Comparison of ENCODE assay signal across 8 mouse cellular contexts in the genomic region with DNA sequence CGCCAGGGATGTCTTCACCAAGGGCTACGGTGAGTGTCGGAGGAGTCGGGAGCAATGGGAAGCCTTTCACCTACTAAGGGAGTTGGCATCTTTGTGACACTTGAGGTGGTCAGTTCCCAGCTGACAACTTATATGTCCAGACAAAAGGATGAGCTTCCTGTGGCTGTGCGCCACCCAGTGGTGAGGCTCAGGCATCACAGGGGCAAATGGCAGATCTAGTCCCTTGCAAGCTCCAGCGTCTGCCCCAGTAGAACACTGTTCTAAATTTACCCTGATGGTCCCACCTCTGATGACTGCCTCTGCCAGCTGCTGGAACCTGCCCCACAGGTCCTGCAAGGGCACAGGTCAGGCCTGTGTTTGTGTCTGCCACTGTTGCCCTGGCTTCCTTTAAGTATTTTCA. TPM values are rescaled to one million over a fixed set of nuclear protein-coding genes. Genes with fewer than 3 reads are reported as not detected.
DNase-seq lines count a peak whose midpoint lies in the region; ATAC-seq and TF ChIP-seq lines count a peak whose summit lies in the region.

No protein-coding gene starts in this region.

- peaks cover 48% of the 10 kb centered on the region for H3K36me3 ChIP-seq in forebrain, embryonic 14.5 days (ENCODE audit: control insufficient read depth, insufficient read depth, low read length)
- H3K36me3 ChIP-seq in forebrain, embryonic 15.5 days: peaks cover 36% of the 10 kb centered on the region
- peaks cover 34% of the 10 kb centered on the region for H3K36me3 ChIP-seq in heart, adult 2 months (ENCODE audit: control insufficient read depth, insufficient read depth, low read length)

- no peak overlapping the region for H3K27ac ChIP-seq in forebrain, embryonic 14.5 days (ENCODE audit: low read depth, low read length)
- H3K27ac ChIP-seq in forebrain, embryonic 15.5 days (replicated peaks): no peak overlapping the region
- H3K27ac ChIP-seq in heart, adult 2 months: peak overlapping the region; percentile 75

- no peak overlapping the region for H3K9ac ChIP-seq in forebrain, embryonic 14.5 days (ENCODE audit: low read length)
- no peak overlapping the region for H3K9ac ChIP-seq in forebrain, embryonic 15.5 days (replicated peaks)
- H3K9ac ChIP-seq in heart, adult 2 months (ENCODE audit: low read depth, low read length): no peak overlapping the region

- no peak for ATAC-seq in forebrain, embryonic 14.5 days
- no peak for ATAC-seq in forebrain, embryonic 15.5 days (replicated peaks)

- peak; percentile 47 for DNase-seq in forebrain, embryonic 14.5 days (ENCODE audit: low spot score)
- peak; percentile 77 for DNase-seq in CD4-positive, CD25-positive, alpha-beta regulatory T cell, adult 2 months (ENCODE audit: low read depth, low spot score)
- DNase-seq in brain, adult 2 months (ENCODE audit: low read depth, low spot score): peak; percentile 74
- peak; percentile 79 to 80 for DNase-seq in heart, adult 2 months
- peak; percentile 66 to 76 for DNase-seq in kidney, postnatal 36 days
- DNase-seq in natural killer cell, adult 2 months (ENCODE audit: low spot score in 2 of 2): peak; percentile 52 to 54
- peak; percentile 78 for DNase-seq in testis, postnatal 10 days (ENCODE audit: low spot score)

- no peak overlapping the region for H3K4me3 ChIP-seq in forebrain, embryonic 14.5 days (ENCODE audit: low read depth, low read length)
- H3K4me3 ChIP-seq in forebrain, embryonic 15.5 days: no peak overlapping the region
- H3K4me3 ChIP-seq in heart, adult 2 months: no peak overlapping the region

- H3K27me3 ChIP-seq in forebrain, embryonic 14.5 days (replicated peaks; ENCODE audit: control insufficient read depth, insufficient read depth, low read length): no peaks in the 10 kb centered on the region
- no peaks in the 10 kb centered on the region for H3K27me3 ChIP-seq in forebrain, embryonic 15.5 days
- no peaks in the 10 kb centered on the region for H3K27me3 ChIP-seq in heart, adult 2 months (ENCODE audit: control insufficient read depth, insufficient read depth, low read length)

- H3K9me3 ChIP-seq in forebrain, embryonic 14.5 days (replicated peaks; ENCODE audit: control insufficient read depth, low read length): no peaks in the 10 kb centered on the region
- H3K9me3 ChIP-seq in forebrain, embryonic 15.5 days: no peaks in the 10 kb centered on the region

- H3K4me2 ChIP-seq in forebrain, embryonic 14.5 days (ENCODE audit: low read length): no peak overlapping the region
- no peak overlapping the region for H3K4me2 ChIP-seq in forebrain, embryonic 15.5 days (replicated peaks)

- intact Hi-C loops in heart, adult 2 months (cut with DNase I): loop anchor here (1.0 to 2.0 kb wide), 2 partner anchors 10 to 22 kb away; no protein-coding TSS in a partner anchor

- TF ChIP-seq CTCF in heart, adult 2 months (IDR thresholded peaks at IDR 0.05): peak; percentile 99; the same call in 1 of the 2 replicates

- H3K79me2 ChIP-seq in heart, adult 2 months (replicated peaks; ENCODE audit: control insufficient read depth, insufficient read depth, low read length): peaks cover 4% of the 10 kb centered on the region

- peak; percentile 90 for TF ChIP-seq EP300 in heart, adult 2 months (IDR thresholded peaks at IDR 0.05; ENCODE audit: insufficient read depth, low read depth, low read length)

- WGBS in forebrain, embryonic 14.5 days: 68% methylated on average over 6 of the region's 6 CpGs
- WGBS in forebrain, embryonic 15.5 days: 72% methylated on average over 6 of the region's 6 CpGs
- 52% methylated on average over 6 of the region's 6 CpGs for WGBS in heart, adult 2 months

- peaks cover 6% of the 10 kb centered on the region for H3K4me1 ChIP-seq in forebrain, embryonic 14.5 days (ENCODE audit: control insufficient read depth, insufficient read depth, low read length)
- peaks cover 13% of the 10 kb centered on the region for H3K4me1 ChIP-seq in forebrain, embryonic 15.5 days
- peaks cover 9% of the 10 kb centered on the region for H3K4me1 ChIP-seq in heart, adult 2 months (ENCODE audit: control insufficient read depth, insufficient read depth, low read length)

- no peak; the same call in 1 of the 2 replicates for TF ChIP-seq POLR2A in heart, adult 2 months (IDR thresholded peaks at IDR 0.05; ENCODE audit: insufficient read depth, low read depth, low read length)

RNA-seq across cellular contexts. Expression of a gene that starts 13.7 kb away (rescaled TPM):
- polyA plus RNA-seq in forebrain, embryonic 14.5 days (2014; fragmentation: Nextera tagmentation; extraction: Ambion mirVana): 250 and 280 TPM in 2 replicates
- polyA plus RNA-seq in forebrain, embryonic 15.5 days (2015; fragmentation: Nextera tagmentation; extraction: Ambion mirVana): 272 and 293 TPM in 2 replicates
- 1,000 to 10,000 TPM in 1 of 2 experiments, 100 to 1,000 TPM in 1; 987 to 1,141 TPM for total RNA-seq in heart, adult 2 months (2021)
- 422 and 713 TPM in 2 replicates for polyA plus RNA-seq in heart, adult 2 months (2012; rRNA removed)

RNA-seq across cellular contexts. Expression of a gene that starts 21.9 kb away (rescaled TPM):
- 124 and 125 TPM in 2 replicates for polyA plus RNA-seq in forebrain, embryonic 14.5 days (2014; fragmentation: Nextera tagmentation; extraction: Ambion mirVana)
- polyA plus RNA-seq in forebrain, embryonic 15.5 days (2015; fragmentation: Nextera tagmentation; extraction: Ambion mirVana): 112 and 118 TPM in 2 replicates
- total RNA-seq in heart, adult 2 months (2021): 10 to 100 TPM; 71.1 to 73.9 TPM
- 96.3 and 140 TPM in 2 replicates for polyA plus RNA-seq in heart, adult 2 months (2012; rRNA removed)
